Mouse (Mus musculus) kidney, embryonic 16.5 days (tissue): ENCODE measurements around the gene Atp6v0a4. TPM values are rescaled to one million over a fixed set of nuclear protein-coding genes. Genes with fewer than 3 reads are reported as not detected.

Source experiments
- ATAC-seq: fragments of 200-750 bp; cut with Nextera tagmentation; 2 replicates; pipeline ENCODE4 v1.8.0; 2017; ENCODE audit warnings: moderate TSS enrichment; ENCODE audit not compliant: low FRiP score, low TSS enrichment
- H3K27ac ChIP-seq: fragments of 300-500 bp; sonication (generic); 2 replicates; pipeline ENCODE4 v1.5.1; 2014; ENCODE audit warnings: low read length
- H3K27me3 ChIP-seq: fragments of 300-500 bp; sonication (generic); 2 replicates; pipeline ENCODE4 v1.6.1; 2014; ENCODE audit warnings: low read length, control low read depth, mixed read lengths; ENCODE audit not compliant: insufficient read depth
- H3K36me3 ChIP-seq: fragments of 300-500 bp; sonication (generic); 2 replicates; pipeline ENCODE4 v1.6.1; 2014; ENCODE audit warnings: low read length, control low read depth, mixed read lengths; ENCODE audit not compliant: insufficient read depth
- H3K4me1 ChIP-seq: fragments of 300-500 bp; sonication (generic); 2 replicates; pipeline ENCODE4 v1.6.1; 2014; ENCODE audit warnings: low read length, control low read depth, mixed read lengths; ENCODE audit not compliant: insufficient read depth
- H3K4me2 ChIP-seq: fragments of 300-500 bp; sonication (generic); replicated peaks from 2 replicates; pipeline ENCODE4 v1.6.1; 2014; ENCODE audit warnings: low read depth, low read length
- H3K4me3 ChIP-seq: fragments of 300-500 bp; sonication (generic); 2 replicates; pipeline ENCODE4 v1.5.1; 2014; ENCODE audit warnings: mild to moderate bottlenecking, low read length
- H3K9ac ChIP-seq: fragments of 300-500 bp; sonication (generic); replicated peaks from 2 replicates; pipeline ENCODE4 v1.6.1; 2014; ENCODE audit warnings: low read length
- H3K9me3 ChIP-seq: fragments of 300-500 bp; sonication (generic); 2 replicates; pipeline ENCODE4 v1.6.1; 2016; ENCODE audit warnings: low read length, control low read depth
- WGBS: fragments of 180-500 bp; shearing (Covaris S2); extraction: QIAGEN DNeasy Blood & Tissue Kit; methylation state at CpG from one replicate; pipeline ENCODE4 v1.1.7; 2014; 5-methylcytosine and 5-hydroxymethylcytosine counted together
- polyA plus RNA-seq: library from polyadenylated mRNA; unstranded; fragments of >200 nt; fragmentation: Nextera tagmentation; extraction: Ambion mirVana; gene quantifications from 2 replicates; pipeline ENCODE4 v1.2.1, GENCODE M21; 2015

Atp6v0a4 gene
- polyA plus RNA-seq, 1 experiment from 2014 or later = 28.9 TPM

DNA sequence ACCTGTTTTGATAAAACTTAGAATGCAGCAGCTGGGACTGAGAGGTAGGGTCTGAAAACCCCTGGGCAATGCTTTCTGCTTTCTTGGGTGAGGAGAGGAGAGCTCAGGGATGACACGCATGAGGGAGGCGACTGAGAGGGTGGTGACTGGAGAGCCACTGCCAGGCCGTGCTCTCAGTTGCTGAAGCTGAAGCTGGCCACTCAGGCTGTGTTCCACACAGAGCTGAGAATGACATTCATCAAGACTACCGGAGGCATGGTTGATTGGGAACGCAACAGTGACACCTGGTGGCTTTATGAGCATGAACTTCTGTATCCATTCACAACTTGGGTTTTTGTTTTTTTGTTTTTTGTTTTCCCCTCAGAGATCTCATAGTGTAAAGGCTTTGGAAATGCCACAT is 58.2 kb downstream of the Atp6v0a4 start:
- Histone ChIP-seq H3K4me1 (peaks cover 15% of the 10 kb centered on the region), H3K27me3 (no peaks in the 10 kb centered on the region), H3K9me3 (peaks cover 17% of the 10 kb centered on the region), H3K4me3 (no peak overlapping the region), H3K4me2 (no peak overlapping the region), H3K27ac (no peak overlapping the region), H3K9ac (0 out of 2 replicates have a peak overlapping the region, but pooled peaks have one; percentile 35), H3K36me3 (no peaks in the 10 kb centered on the region)
- ATAC-seq = peak; percentile 89
- 2% methylated on average over 5 of the region's 5 CpGs for WGBS

DNA sequence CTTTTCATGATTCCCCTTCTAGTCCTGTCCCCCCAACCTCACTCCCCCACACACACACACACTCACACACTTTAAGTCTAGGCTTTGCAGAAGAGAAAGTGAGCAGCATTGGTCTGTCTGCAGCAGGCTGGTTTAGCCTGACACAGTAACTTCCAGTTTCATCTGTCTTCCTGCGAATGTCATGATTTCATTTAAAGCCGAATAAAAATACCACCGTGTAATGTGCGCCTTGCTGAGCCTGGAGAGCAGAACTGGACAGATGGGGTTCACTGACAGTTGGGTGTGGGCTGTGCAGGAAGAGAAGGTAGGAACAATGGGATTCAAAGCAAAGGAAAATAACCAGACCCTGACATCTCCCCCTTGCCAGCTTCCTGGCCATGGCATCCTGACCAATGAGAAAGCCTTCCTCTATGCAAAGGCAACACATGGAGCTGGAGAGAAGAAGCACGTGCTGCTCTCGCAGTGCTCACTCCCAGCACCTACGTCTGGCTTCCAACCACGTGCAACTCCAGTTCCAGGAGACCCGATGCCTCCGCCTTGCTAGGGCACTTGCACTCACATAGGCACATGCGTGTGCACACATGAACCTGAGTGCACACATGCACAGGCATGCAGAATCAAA is 58.8 kb downstream of the Atp6v0a4 start:
- peak; percentile 55; the same call in 1 of the 2 replicates for ATAC-seq
- WGBS = 67% methylated on average over 11 of the region's 11 CpGs
- Histone ChIP-seq H3K27ac (no peak overlapping the region), H3K27me3 (no peaks in the 10 kb centered on the region), H3K4me3 (no peak overlapping the region), H3K36me3 (no peaks in the 10 kb centered on the region), H3K4me2 (no peak overlapping the region), H3K9ac (no peak overlapping the region), H3K9me3 (peaks cover 17% of the 10 kb centered on the region), H3K4me1 (peaks cover 10% of the 10 kb centered on the region)

DNA sequence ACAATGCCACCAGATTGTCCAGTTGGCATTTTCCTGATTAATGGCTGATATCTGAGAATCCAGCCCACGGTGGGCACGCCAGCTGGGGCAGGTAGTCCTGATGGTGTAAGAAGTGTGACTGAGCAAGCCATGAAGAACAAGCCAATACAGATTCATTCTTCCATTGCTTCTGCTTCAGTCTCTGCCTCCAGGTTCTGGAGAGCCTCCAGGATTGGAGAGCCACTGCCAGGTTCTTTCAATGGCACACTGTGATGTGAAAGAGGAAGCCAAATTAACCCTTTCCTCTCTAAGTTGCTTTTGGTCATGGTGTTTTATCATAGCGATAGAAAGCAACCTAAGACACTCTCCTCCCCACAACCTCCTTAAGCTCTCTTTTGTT is 59.3 kb downstream of the Atp6v0a4 start:
- Histone ChIP-seq H3K9ac (no peak overlapping the region), H3K36me3 (no peaks in the 10 kb centered on the region), H3K4me2 (no peak overlapping the region), H3K27ac (no peak overlapping the region), H3K9me3 (peaks cover 17% of the 10 kb centered on the region), H3K27me3 (no peaks in the 10 kb centered on the region), H3K4me3 (no peak overlapping the region), H3K4me1 (peaks cover 10% of the 10 kb centered on the region; the same call in 1 of the 2 replicates)
- no peak for ATAC-seq
- whole genome bisulfite sequencing = 64% methylated on average over 3 of the region's 3 CpGs

DNA sequence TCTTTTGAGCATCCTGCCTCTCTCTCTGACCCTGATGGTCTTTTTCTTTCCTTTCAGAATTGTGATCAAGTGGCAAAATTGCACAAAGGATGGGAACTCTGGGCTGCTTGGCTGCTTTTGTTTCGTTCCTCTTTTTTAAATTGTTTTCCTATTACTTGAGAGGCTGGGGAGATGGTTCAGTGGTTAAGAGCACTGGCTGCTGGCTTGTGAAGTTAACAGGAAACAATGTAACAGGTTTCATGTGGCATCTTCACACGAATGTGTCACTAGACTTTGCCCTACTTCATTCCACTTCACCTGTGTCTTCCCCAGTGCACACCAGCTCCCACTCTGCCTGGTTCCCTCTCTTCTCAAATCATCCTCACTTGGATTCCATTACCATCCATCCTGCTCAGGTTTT is 59.8 kb downstream of the Atp6v0a4 start:
- WGBS = 58% methylated on average over 2 of the region's 2 CpGs
- ATAC-seq = no peak
- peaks cover 17% of the 10 kb centered on the region for H3K9me3 ChIP-seq

DNA sequence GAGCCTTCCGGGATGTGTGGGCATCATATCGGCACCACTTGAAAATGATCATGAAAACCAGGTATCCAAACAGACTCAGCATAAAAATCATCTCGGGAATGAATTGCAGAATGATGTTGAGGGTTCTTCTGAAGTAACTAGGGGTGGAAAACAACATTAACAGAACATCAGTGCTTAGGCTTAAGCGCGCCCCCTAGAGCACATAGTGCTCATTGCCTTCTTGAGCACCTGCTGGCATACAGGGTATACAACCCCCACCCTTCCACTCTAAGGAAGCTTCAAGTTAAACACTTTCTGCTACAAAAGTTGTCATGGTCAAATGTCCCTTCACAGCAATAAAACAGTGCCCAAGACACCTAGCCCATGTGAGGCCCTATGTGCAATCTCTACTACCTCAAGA is 65.6 kb downstream of the Atp6v0a4 start:
- Histone ChIP-seq H3K4me2 (no peak overlapping the region), H3K36me3 (no peaks in the 10 kb centered on the region), H3K4me3 (no peak overlapping the region), H3K27ac (no peak overlapping the region), H3K9me3 (peaks cover 15% of the 10 kb centered on the region), H3K9ac (no peak overlapping the region), H3K4me1 (no peaks in the 10 kb centered on the region), H3K27me3 (no peaks in the 10 kb centered on the region)
- no peak for ATAC-seq
- 65% methylated on average over 5 of the region's 5 CpGs for WGBS

More for the DNA sequence above, 59.8 kb downstream of the Atp6v0a4 start:
- Histone ChIP-seq H3K27me3 (no peaks in the 10 kb centered on the region), H3K4me2 (no peak overlapping the region), H3K4me1 (peaks cover 10% of the 10 kb centered on the region; the same call in 1 of the 2 replicates), H3K4me3 (no peak overlapping the region), H3K27ac (no peak overlapping the region), H3K9ac (no peak overlapping the region), H3K36me3 (no peaks in the 10 kb centered on the region)

DNA sequence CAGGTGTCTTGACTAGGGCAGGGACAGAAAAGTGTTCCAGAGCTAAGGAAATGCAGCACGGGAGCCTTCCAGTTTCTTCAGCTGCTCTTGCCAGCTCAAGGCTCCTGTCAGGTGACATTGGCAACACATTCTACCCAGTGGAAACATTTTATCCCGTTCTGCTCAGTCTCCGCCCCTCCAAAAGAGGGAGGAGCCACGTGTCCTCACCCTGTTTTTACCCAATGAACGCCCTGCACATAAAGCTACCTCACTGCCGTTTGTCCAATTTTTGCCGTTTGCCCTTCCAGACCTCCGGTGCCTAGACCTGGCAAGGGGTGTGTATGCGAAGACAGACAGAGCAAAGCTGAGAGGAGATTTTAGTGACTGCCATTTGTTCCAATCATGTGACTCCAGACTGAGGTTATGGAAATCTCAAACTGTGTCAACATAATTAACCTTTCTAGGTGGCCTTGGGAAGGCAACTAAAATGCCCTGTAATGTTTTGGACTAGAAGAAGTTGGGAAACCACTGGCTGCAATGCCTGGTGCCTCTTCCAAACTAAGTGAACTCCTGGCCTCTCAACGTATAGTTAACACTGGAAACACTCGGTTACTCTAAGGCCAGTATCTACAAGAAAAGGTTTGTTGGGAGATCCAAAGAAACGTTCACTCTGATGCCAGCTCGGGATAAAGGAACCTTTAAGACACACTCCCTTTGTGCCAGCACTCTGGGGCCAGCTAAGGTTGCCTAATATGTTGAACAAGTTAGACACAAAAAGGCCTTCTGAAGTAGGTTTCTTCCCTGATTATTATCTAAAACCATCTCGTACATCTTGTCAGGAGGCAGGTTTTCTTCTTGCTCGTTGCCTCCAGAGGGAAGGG is 68.7 kb downstream of the Atp6v0a4 start:
- no peak overlapping the region for H3K27ac ChIP-seq
- no peaks in the 10 kb centered on the region for H3K27me3 ChIP-seq
- H3K4me1 ChIP-seq = 0 out of 2 replicates have a peak, but pooled peaks cover under 1% of the 10 kb centered on the region
- H3K9me3 ChIP-seq = no peaks in the 10 kb centered on the region
- 80% methylated on average over 15 of the region's 15 CpGs for WGBS
- H3K4me3 ChIP-seq = no peak overlapping the region
- H3K9ac ChIP-seq = no peak overlapping the region
- ATAC-seq = no peak
- H3K36me3 ChIP-seq = no peaks in the 10 kb centered on the region
- no peak overlapping the region for H3K4me2 ChIP-seq

DNA sequence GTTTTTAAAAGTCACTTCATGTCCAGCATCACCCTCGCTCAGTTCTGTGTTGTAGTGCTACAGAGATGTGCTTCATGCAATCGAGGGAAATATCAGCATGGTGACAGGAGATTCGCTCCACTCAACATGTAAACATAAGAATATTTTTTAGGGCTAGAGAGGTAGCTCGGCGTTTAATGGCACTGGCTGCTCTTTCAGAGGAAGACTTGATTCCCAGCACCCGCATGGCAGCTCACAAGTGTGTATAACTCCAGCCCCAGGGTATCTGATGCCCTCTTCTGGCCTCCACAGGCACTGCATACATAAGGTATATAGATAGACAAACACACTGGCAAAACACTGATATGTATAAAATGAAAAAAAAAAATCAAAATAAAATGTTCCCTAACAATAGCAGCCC is 74.8 kb downstream of the Atp6v0a4 start:
- Histone ChIP-seq H3K9ac (no peak overlapping the region), H3K36me3 (no peaks in the 10 kb centered on the region), H3K9me3 (no peaks in the 10 kb centered on the region), H3K4me3 (no peak overlapping the region), H3K27me3 (no peaks in the 10 kb centered on the region), H3K27ac (peak overlapping the region; percentile 87), H3K4me1 (peaks cover 32% of the 10 kb centered on the region), H3K4me2 (no peak overlapping the region)
- 71% methylated on average over 6 of the region's 6 CpGs for WGBS
- ATAC-seq = no peak

DNA sequence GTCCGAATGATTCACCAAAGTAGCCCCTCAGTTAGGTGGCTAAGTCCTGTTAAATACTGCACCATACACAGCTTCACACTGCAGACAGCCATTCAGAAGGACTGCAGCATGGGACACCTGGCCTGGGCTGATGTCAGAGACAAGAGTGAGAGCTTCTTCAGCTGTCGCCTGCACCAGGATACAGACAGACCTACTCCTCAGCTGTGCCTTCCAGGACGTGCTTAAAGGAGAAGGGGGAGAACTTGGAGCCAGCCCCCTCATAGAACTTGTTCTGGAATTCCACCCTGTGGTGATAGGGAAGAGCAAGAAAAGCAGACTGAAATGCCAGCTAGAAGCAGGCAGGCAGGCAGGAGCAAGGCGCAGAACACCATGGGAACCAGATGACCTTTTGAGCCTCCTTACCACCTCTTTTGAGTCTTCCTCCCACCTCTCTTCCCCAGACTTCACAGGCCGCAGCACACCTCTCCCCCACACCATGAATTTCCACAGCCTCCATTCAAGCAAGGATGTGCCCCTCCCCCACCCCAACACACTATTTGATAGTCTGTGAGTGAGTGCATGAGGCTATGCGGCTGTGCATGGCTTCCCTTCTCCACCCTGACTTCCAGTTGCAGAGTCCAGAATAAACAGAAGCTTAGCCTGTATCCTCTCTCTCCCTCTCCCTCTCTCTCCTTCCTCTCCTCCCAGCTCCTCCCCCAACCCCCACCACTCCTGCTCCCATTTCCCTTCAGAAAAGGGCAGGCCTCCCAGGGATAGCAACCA is 75.4 kb downstream of the Atp6v0a4 start:
- no peak overlapping the region for H3K4me2 ChIP-seq
- H3K9me3 ChIP-seq = no peaks in the 10 kb centered on the region
- H3K4me1 ChIP-seq = peaks cover 32% of the 10 kb centered on the region
- no peaks in the 10 kb centered on the region for H3K36me3 ChIP-seq
- no peak overlapping the region; the same call in 1 of the 2 replicates for H3K9ac ChIP-seq
- 26% methylated on average over 6 of the region's 6 CpGs for WGBS
- H3K4me3 ChIP-seq = no peak overlapping the region
- ATAC-seq = peak; percentile 85
- H3K27ac ChIP-seq = peak overlapping the region; percentile 87
- no peaks in the 10 kb centered on the region for H3K27me3 ChIP-seq

DNA sequence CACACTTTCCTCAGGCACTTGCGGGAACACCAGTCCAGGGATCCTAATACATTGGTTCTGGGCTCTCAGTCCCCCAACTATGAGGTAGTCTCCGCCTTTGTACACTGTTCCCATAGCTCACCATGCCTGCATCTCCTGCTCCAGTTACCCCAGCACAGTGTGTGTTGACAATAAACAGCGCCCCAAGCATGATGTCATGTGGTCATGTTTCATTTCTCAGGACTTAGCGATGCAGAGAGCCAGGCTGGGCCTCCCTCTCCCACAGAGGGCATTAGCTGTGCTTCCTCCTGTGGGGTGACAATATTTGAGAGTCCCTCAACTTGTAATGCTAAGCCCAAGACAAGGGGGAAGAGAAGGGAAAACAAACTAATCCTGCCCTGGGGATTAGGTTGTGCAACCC is 76.4 kb downstream of the Atp6v0a4 start:
- ATAC-seq = 0 out of 2 replicates have a peak, but pooled peaks have one; percentile 21
- no peaks in the 10 kb centered on the region for H3K9me3 ChIP-seq
- peak overlapping the region; percentile 87 for H3K27ac ChIP-seq
- H3K4me3 ChIP-seq = no peak overlapping the region
- H3K4me1 ChIP-seq = peaks cover 32% of the 10 kb centered on the region
- no peak overlapping the region for H3K4me2 ChIP-seq
- H3K27me3 ChIP-seq = no peaks in the 10 kb centered on the region
- no peaks in the 10 kb centered on the region for H3K36me3 ChIP-seq
- WGBS = 62% methylated on average over 4 of the region's 4 CpGs
- no peak overlapping the region for H3K9ac ChIP-seq
